Mouse (Mus musculus) telencephalon, adult 2 months (tissue): ENCODE results near the gene Atg7.

Source experiments
- DNase-seq: peaks from one replicate; pipeline ENCODE4 v3.0.0-alpha.2; 2011; ENCODE audit warnings: low read depth, low spot score

Gene Atg7

GRCm38 (mm10) chr6:114814882-114815650 is 172.2 kb downstream of the Atg7 start:
- DNase-seq: no peak

GRCm38 (mm10) chr6:114817948-114818347 is 175.1 kb downstream of the Atg7 start:
- DNase-seq: no peak

- DNase-seq: no peak
These were observed 175.6 kb downstream of the Atg7 start for GRCm38 (mm10) chr6:114818471-114818870.

- DNase-seq: no peak
These were observed 177.1 kb downstream of the Atg7 start for GRCm38 (mm10) chr6:114819971-114820481.

DNA sequence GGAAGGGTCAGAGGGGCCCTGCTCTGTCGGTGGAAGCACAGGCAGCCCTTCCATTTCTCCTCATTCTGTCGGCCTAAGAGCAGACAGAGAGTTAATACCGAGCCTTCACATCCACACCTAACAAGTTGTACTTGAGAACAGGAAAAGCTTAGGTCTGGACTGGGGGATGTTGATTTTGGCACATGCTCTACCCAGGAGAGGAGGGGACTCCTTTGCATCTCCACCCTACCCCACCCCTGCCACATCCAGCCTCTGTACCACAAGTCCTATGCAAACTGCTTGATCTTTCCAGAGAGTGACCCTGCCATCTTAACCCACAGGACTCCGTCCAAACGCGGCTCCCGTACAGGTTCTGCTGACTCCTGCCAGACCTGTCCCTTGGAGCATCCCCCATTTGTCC is 178.7 kb downstream of the Atg7 start:
- no peak for DNase-seq

- DNase-seq: no peak
These were observed 184.0 kb downstream of the Atg7 start for GRCm38 (mm10) chr6:114826889-114827288.

DNA sequence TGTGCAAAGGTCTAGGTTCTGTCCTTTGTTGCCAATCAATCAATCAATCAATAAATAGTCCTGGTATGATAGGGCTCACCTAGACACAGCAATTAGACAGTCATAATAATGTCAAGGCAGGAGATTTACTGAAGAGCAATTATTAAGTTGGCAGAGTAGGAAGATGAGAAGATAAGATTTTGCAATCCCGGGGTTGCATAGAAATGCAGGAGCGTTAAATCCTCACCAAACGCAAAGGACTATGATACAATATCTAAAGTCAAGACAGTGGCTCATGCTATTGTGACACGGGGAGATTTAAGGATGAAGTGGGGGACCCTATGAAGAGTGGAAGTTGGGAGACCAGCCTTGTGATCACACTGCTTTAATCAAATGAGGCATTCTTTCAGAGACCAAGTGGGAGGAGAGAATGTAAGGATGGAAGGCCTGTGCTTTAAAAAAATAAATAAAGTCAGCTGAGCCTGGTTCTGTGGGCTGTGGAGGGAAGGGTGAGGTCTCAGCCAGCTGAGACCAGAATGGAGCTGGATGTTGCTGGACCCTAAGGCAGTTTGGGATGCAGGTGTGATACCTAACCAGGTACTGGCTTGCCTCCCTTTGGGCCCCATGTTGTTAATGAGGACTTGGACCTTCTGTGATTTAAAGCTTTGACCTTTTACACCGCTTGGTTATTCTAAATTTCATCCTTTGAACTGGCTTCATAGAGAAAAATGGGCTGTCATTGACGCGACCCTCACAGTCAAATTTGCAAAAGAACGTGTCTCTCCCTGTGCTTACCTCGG is 187.0 kb downstream of the Atg7 start:
- DNase-seq: no peak

GRCm38 (mm10) chr6:114831807-114832206 is 188.9 kb downstream of the Atg7 start:
- DNase-seq: no peak

- no peak for DNase-seq
These were observed 190.3 kb downstream of the Atg7 start for GRCm38 (mm10) chr6:114833058-114833685.

DNA sequence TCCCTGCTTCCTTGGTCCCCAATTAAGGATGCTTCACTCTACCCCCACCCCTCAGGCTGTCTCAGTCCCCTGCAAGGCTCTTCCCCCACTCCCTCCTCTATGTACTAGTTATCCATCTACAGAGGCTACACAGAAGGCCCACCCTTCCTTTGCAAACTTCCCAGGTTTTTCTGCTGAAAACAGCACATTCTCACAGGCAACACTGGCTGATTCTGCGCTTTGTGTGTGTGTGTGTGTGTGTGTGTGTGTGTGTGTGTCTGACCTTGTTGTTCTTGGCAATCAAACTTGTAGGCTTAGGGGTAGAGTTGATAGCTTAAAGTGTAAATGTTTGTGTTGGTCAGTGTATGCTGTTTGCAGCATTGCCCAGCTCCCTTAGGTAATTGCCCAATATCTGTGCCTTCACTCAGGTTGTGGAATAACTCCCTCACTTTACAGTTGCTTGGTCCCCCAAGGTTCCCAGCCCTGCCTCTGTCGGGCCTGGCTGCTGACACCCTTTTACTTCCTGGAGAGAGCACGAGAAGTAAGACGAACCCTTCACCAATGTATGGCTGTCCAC is 191.0 kb downstream of the Atg7 start:
- DNase-seq: no peak

DNA sequence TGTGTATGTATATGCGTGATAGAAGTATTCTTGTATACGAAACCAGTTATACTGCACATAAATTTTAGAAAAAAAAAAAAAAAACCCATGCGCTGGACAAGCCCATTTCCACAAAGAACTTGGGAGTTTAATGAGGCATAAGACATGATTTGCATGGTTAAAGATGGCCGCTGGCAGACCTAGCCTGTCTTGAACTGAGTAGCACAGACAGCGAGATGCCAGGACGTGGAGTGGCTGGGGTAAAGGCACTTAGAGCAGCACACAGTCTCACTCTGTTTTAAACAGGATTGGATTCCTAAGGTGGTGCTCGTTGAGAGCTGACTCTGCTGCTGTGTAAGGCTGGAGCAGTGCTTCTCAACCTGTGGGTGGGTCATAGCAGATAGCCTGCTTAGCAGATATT is 192.4 kb downstream of the Atg7 start:
- DNase-seq: no peak

GRCm38 (mm10) chr6:114835752-114836151 is 192.9 kb downstream of the Atg7 start:
- DNase-seq: no peak

GRCm38 (mm10) chr6:114836433-114836832 is 193.5 kb downstream of the Atg7 start:
- DNase-seq: no peak

DNA sequence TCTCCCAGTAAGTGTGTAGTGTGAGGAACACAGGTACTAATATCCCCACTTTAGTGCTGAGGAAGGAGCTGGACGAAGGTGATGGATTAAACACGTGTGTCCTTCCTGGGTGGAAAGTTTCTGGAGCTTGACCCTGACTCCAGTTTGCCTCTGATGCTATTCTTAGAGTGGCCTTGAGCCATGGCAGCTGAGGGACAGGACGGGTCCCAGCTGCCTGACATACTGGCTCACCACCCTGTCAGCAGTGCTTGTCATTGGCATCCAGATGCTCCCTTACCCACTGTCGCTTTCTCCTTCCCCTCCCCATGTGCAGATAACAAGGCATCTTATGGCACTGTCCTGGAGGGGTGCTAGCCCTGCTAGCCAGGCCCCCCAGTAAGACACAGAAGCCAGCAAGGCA is 196.0 kb downstream of the Atg7 start:
- no peak for DNase-seq

DNA sequence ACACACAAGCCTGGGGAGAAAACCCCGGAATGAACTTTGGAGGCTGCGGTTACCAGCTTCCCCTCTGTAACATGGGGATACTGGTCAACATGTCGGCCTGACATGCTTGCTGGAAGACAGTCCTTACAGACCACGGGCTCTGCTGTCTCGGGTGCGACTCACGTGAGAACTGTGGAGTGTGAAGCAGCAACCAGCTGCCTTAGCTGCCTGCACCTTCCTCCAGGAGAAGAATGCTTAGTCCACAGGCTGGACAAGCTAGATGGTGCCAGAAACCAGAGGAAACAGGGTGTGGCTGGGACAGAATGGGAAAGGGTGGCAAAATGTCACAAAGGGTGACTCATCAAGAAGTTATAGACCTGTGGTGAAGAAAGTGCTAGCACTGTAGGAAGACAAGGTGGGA is 197.1 kb downstream of the Atg7 start:
- no peak for DNase-seq

DNA sequence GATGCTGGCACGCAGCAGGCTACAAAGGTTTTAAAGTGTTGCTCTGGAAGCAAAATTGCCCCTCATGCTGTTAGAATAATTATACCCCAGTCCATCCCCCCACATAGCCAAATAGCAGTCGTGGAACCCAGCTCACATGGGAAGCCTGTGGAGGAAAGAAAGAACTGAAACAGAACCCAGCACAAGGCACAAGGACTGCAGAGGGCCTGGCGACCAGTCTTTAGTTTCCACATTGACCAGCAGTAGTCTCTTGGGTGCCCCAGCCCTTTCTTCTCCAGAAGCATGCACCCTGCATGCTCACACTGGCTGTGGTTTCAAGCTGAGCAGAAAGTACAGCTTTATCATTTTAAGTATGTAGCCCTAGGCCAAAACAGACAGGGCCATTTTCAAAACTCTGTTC is 199.2 kb downstream of the Atg7 start:
- DNase-seq: no peak

GRCm38 (mm10) chr6:114842863-114843262 is 200.0 kb downstream of the Atg7 start:
- DNase-seq: no peak

DNA sequence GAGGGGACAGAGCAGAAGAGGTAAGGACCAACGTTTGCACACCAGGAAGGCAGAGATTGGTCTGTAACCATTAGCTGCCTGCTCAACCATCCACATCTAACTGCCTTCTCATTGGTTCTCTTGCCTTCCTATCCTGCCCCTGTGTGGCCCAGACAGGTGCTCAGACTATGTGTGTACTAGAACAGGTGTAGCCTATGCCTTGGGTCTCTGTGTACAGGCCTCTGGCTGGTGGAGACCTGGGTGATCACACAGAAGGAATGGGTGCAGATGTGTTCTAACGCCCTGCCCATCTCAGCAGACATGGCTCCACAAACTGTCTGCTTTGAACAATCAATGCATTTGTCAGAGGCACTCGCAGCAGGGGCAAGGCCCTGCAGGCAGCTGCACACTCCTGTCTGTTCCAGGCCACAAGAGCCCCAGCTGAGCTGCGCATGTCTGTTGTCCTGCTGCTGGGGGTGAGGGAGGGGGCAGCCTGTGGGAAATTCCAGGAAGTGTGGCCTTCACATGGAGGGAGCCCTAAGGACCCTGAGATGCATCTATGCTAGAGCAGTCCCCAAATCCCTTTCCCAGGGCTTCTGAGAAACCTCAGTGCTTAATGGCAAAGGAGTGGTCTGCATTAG is 203.4 kb downstream of the Atg7 start:
- no peak for DNase-seq

GRCm38 (mm10) chr6:114847582-114848174 is 204.8 kb downstream of the Atg7 start:
- DNase-seq: no peak

GRCm38 (mm10) chr6:114848761-114849160 is 205.9 kb downstream of the Atg7 start:
- no peak for DNase-seq

GRCm38 (mm10) chr6:114849787-114850186 is 206.9 kb downstream of the Atg7 start:
- no peak for DNase-seq
